Mouse (Mus musculus): ENCODE data around the gene Rhoc.

DNA sequence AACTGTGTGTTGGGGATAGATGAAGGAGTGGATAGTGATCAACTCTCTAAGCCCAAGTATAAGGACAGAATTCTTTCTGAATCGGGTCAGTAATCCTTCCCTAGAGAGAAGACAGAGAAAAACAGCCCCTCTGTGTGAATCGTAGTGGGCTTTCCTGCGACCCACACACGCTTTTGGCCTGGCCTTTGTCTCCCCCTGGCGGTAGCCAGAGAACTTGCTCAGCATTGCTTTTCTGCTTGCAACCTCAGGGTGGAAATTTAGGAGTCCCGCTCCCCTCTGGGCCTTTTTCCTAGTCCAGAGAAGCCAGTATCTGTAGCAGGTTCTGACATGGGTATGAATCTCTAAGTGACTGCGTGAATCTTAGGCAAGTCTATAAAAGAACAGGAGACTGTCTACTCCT, 8.2 kb upstream of the Rhoc start:
- no peak for TF ChIP-seq POLR2A (IDR thresholded peaks at IDR 0.05; ENCODE audit: extremely low read depth, insufficient read depth, low read length)
- TF ChIP-seq CTCF (IDR thresholded peaks at IDR 0.05; ENCODE audit: extremely low read depth, insufficient read depth, low read length) = peak; percentile 88

Data from cortical plate, adult 2 months (tissue).